Mouse (Mus musculus): ENCODE measurements around the gene Ifna1. TPM values are rescaled to one million over a fixed set of nuclear protein-coding genes. Genes with fewer than 3 reads are reported as not detected.

The Ifna1 gene
- polyA plus RNA-seq, 1 experiment from 2014 or later = not detected

DNA sequence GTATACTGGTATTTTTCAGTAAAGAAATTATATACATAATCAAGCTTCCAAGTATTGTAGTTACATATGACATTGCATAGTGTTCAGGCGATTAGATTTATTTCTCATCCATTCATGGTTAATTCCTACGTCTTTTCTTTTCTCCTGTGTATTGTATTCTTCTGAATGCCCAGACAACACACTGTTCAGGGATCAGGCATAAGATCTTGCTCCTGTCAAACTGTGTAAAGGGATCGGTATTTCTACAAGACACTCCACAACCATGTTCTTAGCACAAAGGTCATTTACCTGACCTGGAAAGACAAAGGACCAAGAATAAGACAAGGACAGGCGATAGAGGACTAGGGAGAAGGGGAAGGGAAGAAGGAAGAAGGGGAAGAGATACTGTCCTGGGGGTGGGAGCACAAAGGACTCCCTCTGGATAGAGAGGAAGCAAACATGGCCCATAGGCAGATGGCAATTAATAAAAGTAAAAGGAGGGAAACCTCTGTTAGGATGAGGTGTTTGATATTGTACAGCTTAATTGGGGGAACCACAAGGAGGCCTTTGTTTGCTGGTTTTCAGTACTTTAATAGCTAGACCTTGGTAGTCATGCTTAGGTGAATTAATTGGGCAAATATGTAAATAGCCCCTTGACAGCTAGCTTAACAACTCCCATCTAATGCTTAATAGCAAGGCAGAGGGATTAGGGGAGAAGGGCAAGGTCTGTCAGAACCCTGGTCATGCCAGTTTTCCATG is 1.3 kb downstream of the Ifna1 start:
- no peaks in the 10 kb centered on the region for H3K27me3 ChIP-seq (replicated peaks; ENCODE audit: control insufficient read depth, insufficient read depth, low read length)
- H3K9ac ChIP-seq (ENCODE audit: low read depth, low read length) = no peak overlapping the region
- no peaks in the 10 kb centered on the region for H3K9me3 ChIP-seq (ENCODE audit: control insufficient read depth)
- 77% methylated on average over 4 of the region's 4 CpGs for WGBS
- TF ChIP-seq CTCF (IDR thresholded peaks at IDR 0.05; ENCODE audit: low read depth) = no peak
- no peak overlapping the region for H3K27ac ChIP-seq (ENCODE audit: low read depth, low read length)
- H3K36me3 ChIP-seq (ENCODE audit: control insufficient read depth, insufficient read depth) = no peaks in the 10 kb centered on the region
- no peak overlapping the region for H3K4me2 ChIP-seq (replicated peaks; ENCODE audit: low read depth)
- H3K4me3 ChIP-seq (ENCODE audit: low read depth, low read length) = no peak overlapping the region
- no peak for ATAC-seq
- H3K4me1 ChIP-seq (replicated peaks; ENCODE audit: control insufficient read depth, insufficient read depth, low read length) = no peaks in the 10 kb centered on the region

DNA sequence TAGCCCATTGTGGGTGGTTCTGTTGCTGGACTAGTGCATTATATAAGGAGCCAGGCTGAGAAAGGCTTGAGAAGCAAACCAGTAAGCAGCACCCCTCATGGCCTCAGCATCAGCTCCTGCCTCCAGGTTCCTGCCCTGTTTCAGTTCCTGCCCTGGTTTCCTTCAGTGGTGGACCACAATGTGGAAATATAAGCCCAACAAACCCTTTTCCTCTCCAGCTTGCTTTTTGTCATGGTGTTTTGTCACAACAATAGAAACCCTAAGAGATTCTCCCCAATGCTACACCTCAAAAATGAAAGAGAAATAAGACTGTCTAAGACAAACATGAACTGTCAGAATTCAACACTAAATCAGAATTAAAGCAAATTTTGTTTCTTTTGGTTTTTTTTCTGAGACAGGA is 9.3 kb downstream of the Ifna1 start:
- Histone ChIP-seq H3K27ac (ENCODE audit: low read depth, low read length) (no peak overlapping the region), H3K36me3 (ENCODE audit: control insufficient read depth, insufficient read depth) (no peaks in the 10 kb centered on the region), H3K9ac (ENCODE audit: low read depth, low read length) (no peak overlapping the region), H3K4me3 (ENCODE audit: low read depth, low read length) (no peak overlapping the region), H3K4me2 (replicated peaks; ENCODE audit: low read depth) (no peak overlapping the region), H3K9me3 (ENCODE audit: control insufficient read depth) (no peaks in the 10 kb centered on the region), H3K4me1 (replicated peaks; ENCODE audit: control insufficient read depth, insufficient read depth, low read length) (no peaks in the 10 kb centered on the region), H3K27me3 (replicated peaks; ENCODE audit: control insufficient read depth, insufficient read depth, low read length) (no peaks in the 10 kb centered on the region)
- no peak for ATAC-seq
- TF ChIP-seq CTCF (IDR thresholded peaks at IDR 0.05; ENCODE audit: low read depth) = no peak

DNA sequence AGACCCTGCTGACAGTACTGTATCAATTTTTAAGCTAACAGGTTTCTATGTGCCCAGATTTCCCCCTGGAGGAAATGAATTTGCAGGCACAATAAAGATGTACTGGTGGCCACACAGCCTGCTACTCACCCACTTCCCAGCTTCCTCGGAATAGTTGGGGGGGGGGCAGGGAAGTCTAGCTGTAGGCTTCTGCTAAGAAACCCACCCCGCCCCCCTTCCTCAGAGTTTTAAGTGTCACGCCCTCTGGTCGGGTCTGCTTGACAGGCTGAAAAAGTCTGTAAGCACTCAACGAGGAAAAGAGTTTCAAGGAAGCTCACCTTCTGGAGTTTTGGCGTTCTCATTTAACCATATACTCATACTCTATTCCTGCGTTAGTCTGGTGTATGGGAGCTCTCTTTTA is 13.4 kb downstream of the Ifna1 start:
- H3K27ac ChIP-seq (ENCODE audit: low read depth, low read length) = no peak overlapping the region
- WGBS = 17% methylated on average over 7 of the region's 7 CpGs
- no peaks in the 10 kb centered on the region for H3K36me3 ChIP-seq (ENCODE audit: control insufficient read depth, insufficient read depth)
- H3K9me3 ChIP-seq (ENCODE audit: control insufficient read depth) = no peaks in the 10 kb centered on the region
- H3K4me3 ChIP-seq (ENCODE audit: low read depth, low read length) = no peak overlapping the region
- no peak overlapping the region for H3K4me2 ChIP-seq (replicated peaks; ENCODE audit: low read depth)
- H3K4me1 ChIP-seq (replicated peaks; ENCODE audit: control insufficient read depth, insufficient read depth, low read length) = no peaks in the 10 kb centered on the region
- TF ChIP-seq CTCF (IDR thresholded peaks at IDR 0.05; ENCODE audit: low read depth) = no peak
- H3K27me3 ChIP-seq (replicated peaks; ENCODE audit: control insufficient read depth, insufficient read depth, low read length) = no peaks in the 10 kb centered on the region
- ATAC-seq = no peak
- no peak overlapping the region for H3K9ac ChIP-seq (ENCODE audit: low read depth, low read length)

GRCm38 (mm10) chr4:88864599-88864998 is 14.7 kb downstream of the Ifna1 start:
- Histone ChIP-seq H3K9me3 (ENCODE audit: control insufficient read depth) (no peaks in the 10 kb centered on the region), H3K36me3 (ENCODE audit: control insufficient read depth, insufficient read depth) (no peaks in the 10 kb centered on the region), H3K4me2 (replicated peaks; ENCODE audit: low read depth) (no peak overlapping the region), H3K9ac (ENCODE audit: low read depth, low read length) (no peak overlapping the region), H3K27me3 (replicated peaks; ENCODE audit: control insufficient read depth, insufficient read depth, low read length) (no peaks in the 10 kb centered on the region), H3K4me1 (replicated peaks; ENCODE audit: control insufficient read depth, insufficient read depth, low read length) (no peaks in the 10 kb centered on the region), H3K4me3 (ENCODE audit: low read depth, low read length) (no peak overlapping the region), H3K27ac (ENCODE audit: low read depth, low read length) (no peak overlapping the region)
- 71% methylated on average over 9 of the region's 9 CpGs for WGBS
- no peak for ATAC-seq
- TF ChIP-seq CTCF (IDR thresholded peaks at IDR 0.05; ENCODE audit: low read depth) = no peak

DNA sequence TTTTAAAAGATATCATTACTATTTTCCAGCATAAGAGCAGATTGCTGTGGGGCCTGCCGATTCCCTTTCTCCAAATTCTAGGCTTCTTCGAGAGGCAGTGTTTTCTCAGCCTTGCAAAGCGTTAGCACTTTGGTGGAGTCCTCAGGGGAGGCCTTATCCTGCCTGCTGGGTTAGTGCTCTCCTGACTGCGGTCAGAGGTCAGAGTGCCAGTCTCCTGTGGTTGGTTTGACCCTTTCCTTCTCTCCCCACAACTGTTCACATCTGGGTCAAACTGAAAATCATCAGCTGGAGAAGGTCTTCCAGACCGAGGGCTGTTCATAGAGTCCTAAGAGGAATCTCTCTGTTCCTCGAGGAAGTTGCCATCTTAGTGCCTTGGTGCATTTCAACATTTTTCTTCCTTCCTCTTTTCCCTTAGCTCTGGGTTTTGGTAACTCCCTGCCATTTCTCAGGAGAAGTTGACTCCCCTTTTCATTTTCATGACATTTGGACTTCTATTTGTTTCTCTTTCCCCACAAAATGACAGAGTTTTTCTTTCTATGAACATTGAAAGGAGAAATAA is 15.2 kb downstream of the Ifna1 start:
- no peaks in the 10 kb centered on the region for H3K9me3 ChIP-seq (ENCODE audit: control insufficient read depth)
- H3K36me3 ChIP-seq (ENCODE audit: control insufficient read depth, insufficient read depth) = no peaks in the 10 kb centered on the region
- H3K27me3 ChIP-seq (replicated peaks; ENCODE audit: control insufficient read depth, insufficient read depth, low read length) = no peaks in the 10 kb centered on the region
- WGBS = 63% methylated on average over 6 of the region's 6 CpGs
- H3K9ac ChIP-seq (ENCODE audit: low read depth, low read length) = no peak overlapping the region
- TF ChIP-seq CTCF (IDR thresholded peaks at IDR 0.05; ENCODE audit: low read depth) = no peak
- no peaks in the 10 kb centered on the region for H3K4me1 ChIP-seq (replicated peaks; ENCODE audit: control insufficient read depth, insufficient read depth, low read length)
- H3K4me3 ChIP-seq (ENCODE audit: low read depth, low read length) = no peak overlapping the region
- no peak for ATAC-seq
- H3K27ac ChIP-seq (ENCODE audit: low read depth, low read length) = no peak overlapping the region
- no peak overlapping the region for H3K4me2 ChIP-seq (replicated peaks; ENCODE audit: low read depth)

DNA sequence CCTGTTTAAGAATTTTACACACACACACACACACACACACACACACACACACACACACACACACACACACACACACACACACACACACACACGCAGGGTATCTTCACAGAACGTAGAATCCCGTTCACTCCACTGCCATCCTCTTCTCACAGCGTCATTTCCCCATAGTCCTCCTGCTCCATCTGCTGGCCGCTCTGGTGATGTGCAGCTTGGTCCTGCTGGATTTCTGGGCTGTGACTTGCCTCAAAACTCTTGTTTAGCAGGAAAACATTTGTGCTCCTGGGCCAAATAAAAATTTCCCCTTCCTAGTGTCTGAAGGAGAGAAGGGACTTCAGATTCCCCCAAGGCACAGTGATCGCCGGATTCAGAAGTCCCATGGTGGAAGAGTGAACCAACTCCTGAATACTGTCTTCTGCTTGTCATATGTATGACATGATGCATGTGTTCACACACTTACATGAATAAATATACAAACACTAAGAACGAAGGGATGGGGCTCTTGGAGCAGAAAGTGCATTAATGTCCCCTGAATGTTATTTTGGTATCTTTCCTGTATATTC is 17.6 kb downstream of the Ifna1 start:
- peak; percentile 95 for TF ChIP-seq CTCF (IDR thresholded peaks at IDR 0.05; ENCODE audit: low read depth)

More for the DNA sequence above, 17.6 kb downstream of the Ifna1 start:
- 1% methylated on average over 7 of the region's 8 CpGs for WGBS
- Histone ChIP-seq H3K4me1 (replicated peaks; ENCODE audit: control insufficient read depth, insufficient read depth, low read length) (no peaks in the 10 kb centered on the region), H3K36me3 (ENCODE audit: control insufficient read depth, insufficient read depth) (no peaks in the 10 kb centered on the region), H3K4me3 (ENCODE audit: low read depth, low read length) (peak overlapping the region; percentile 47), H3K9ac (ENCODE audit: low read depth, low read length) (no peak overlapping the region), H3K4me2 (replicated peaks; ENCODE audit: low read depth) (peak overlapping the region; percentile 82), H3K9me3 (ENCODE audit: control insufficient read depth) (no peaks in the 10 kb centered on the region), H3K27me3 (replicated peaks; ENCODE audit: control insufficient read depth, insufficient read depth, low read length) (no peaks in the 10 kb centered on the region), H3K27ac (ENCODE audit: low read depth, low read length) (no peak overlapping the region)
- peak; percentile 55; the same call in 1 of the 2 replicates for ATAC-seq
